Mouse (Mus musculus): Measurements from ENCODE around the gene Wdr81.

Wdr81 gene

DNA sequence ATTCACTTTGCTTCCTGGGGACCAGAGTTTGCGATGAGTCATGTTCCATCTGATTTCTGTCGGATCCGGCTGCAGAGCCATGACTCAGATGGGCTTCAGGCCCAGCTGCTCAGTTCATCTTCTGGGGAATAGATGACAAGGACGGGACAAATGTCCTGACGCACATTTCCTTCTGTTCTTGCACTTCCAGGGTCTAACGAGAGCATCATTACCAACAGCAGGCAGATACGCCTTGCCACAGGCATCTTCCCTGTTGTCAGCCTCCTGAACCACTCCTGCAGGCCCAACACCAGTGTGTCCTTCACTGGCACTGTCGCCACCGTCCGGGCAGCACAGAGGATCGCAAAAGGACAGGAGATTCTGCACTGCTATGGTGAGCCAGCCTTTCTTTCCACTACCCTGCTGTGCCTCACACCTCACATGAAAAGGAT lies 55.1 kb downstream of the Wdr81 start:
- peak; percentile 69 for DNase-seq (ENCODE audit: low spot score)

DNA sequence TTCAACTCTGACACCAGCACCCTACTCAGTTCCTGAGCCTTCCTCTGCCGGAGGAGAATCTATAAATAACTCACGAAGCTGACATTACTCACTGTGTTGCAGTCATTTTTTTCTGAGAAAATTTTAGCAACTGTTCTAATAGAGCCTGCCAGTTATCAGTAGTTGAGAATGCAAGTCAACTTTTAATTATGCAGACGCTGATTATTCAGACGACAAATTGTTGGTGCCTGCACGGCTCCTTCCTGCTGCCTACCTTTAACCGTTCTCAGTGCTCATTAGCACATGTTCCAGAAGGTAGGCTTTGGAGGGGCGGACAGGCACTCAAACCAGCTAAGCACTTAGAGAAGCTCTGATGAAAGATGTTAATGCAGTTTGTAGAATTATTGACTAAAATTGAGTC lies 57.1 kb downstream of the Wdr81 start:
- no peak for DNase-seq (ENCODE audit: low spot score)

- DNase-seq (ENCODE audit: low spot score): no peak
Measured at GRCm38 (mm10) chr11:75395611-75396010, 58.9 kb downstream of the Wdr81 start.

Measured in MN1 (cell line).